Mouse (Mus musculus): ENCODE measurements around the gene Ttc27. TPM values are rescaled to one million over a fixed set of nuclear protein-coding genes. Genes with fewer than 3 reads are reported as not detected.
A peak's percentile ranks its signal among the peaks of the same experiment; 100 is the strongest.

Ttc27 gene
- polyA plus RNA-seq, 1 experiment, result 7.5 TPM

- H3K4me1 ChIP-seq (ENCODE audit: control insufficient read depth, insufficient read depth, insufficient read length, low read length), result peaks cover 5% of the 10 kb centered on the region
- H3K27ac ChIP-seq (replicated peaks; ENCODE audit: low read depth, low read length), result no peak overlapping the region
- no peak overlapping the region for H3K4me3 ChIP-seq (ENCODE audit: insufficient read depth, low read depth, low read length)
Observed at GRCm38 (mm10) chr17:74842603-74843002, 125.1 kb downstream of the Ttc27 start.

GRCm38 (mm10) chr17:74843486-74843885 lies 126.0 kb downstream of the Ttc27 start:
- peaks cover 5% of the 10 kb centered on the region for H3K4me1 ChIP-seq (ENCODE audit: control insufficient read depth, insufficient read depth, insufficient read length, low read length)
- no peak overlapping the region for H3K4me3 ChIP-seq (ENCODE audit: insufficient read depth, low read depth, low read length)
- no peak overlapping the region for H3K27ac ChIP-seq (replicated peaks; ENCODE audit: low read depth, low read length)

GRCm38 (mm10) chr17:74846031-74846891 lies 128.7 kb downstream of the Ttc27 start:
- Histone ChIP-seq H3K4me1 (ENCODE audit: control insufficient read depth, insufficient read depth, insufficient read length, low read length) (peaks cover 5% of the 10 kb centered on the region), H3K27ac (replicated peaks; ENCODE audit: low read depth, low read length) (peak overlapping the region; percentile 33), H3K4me3 (ENCODE audit: insufficient read depth, low read depth, low read length) (no peak overlapping the region)

GRCm38 (mm10) chr17:74850216-74850615 lies 132.7 kb downstream of the Ttc27 start:
- Histone ChIP-seq H3K27ac (replicated peaks; ENCODE audit: low read depth, low read length) (no peak overlapping the region), H3K4me3 (ENCODE audit: insufficient read depth, low read depth, low read length) (no peak overlapping the region), H3K4me1 (ENCODE audit: control insufficient read depth, insufficient read depth, insufficient read length, low read length) (peaks cover 14% of the 10 kb centered on the region)

- no peak overlapping the region for H3K27ac ChIP-seq (replicated peaks; ENCODE audit: low read depth, low read length)
- H3K4me3 ChIP-seq (ENCODE audit: insufficient read depth, low read depth, low read length), result no peak overlapping the region
- peaks cover 1% of the 10 kb centered on the region; the same call in 1 of the 2 replicates for H3K4me1 ChIP-seq (ENCODE audit: control insufficient read depth, insufficient read depth, insufficient read length, low read length)
Observed at GRCm38 (mm10) chr17:74859298-74859697, 141.8 kb downstream of the Ttc27 start.

- H3K27ac ChIP-seq (replicated peaks; ENCODE audit: low read depth, low read length), result no peak overlapping the region
- H3K4me3 ChIP-seq (ENCODE audit: insufficient read depth, low read depth, low read length), result no peak overlapping the region
- no peaks in the 10 kb centered on the region for H3K4me1 ChIP-seq (ENCODE audit: control insufficient read depth, insufficient read depth, insufficient read length, low read length)
Observed at GRCm38 (mm10) chr17:74860180-74860993, 142.9 kb downstream of the Ttc27 start.

- peaks cover 12% of the 10 kb centered on the region; the same call in 1 of the 2 replicates for H3K4me1 ChIP-seq (ENCODE audit: control insufficient read depth, insufficient read depth, insufficient read length, low read length)
- H3K4me3 ChIP-seq (ENCODE audit: insufficient read depth, low read depth, low read length), result no peak overlapping the region
- H3K27ac ChIP-seq (replicated peaks; ENCODE audit: low read depth, low read length), result no peak overlapping the region
Observed at GRCm38 (mm10) chr17:74863845-74864244, 146.3 kb downstream of the Ttc27 start.

GRCm38 (mm10) chr17:74864790-74865548 lies 147.4 kb downstream of the Ttc27 start:
- no peak overlapping the region for H3K4me3 ChIP-seq (ENCODE audit: insufficient read depth, low read depth, low read length)
- peaks cover 12% of the 10 kb centered on the region; the same call in 1 of the 2 replicates for H3K4me1 ChIP-seq (ENCODE audit: control insufficient read depth, insufficient read depth, insufficient read length, low read length)
- H3K27ac ChIP-seq (replicated peaks; ENCODE audit: low read depth, low read length), result no peak overlapping the region

GRCm38 (mm10) chr17:74865694-74866564 lies 148.4 kb downstream of the Ttc27 start:
- Histone ChIP-seq H3K4me1 (ENCODE audit: control insufficient read depth, insufficient read depth, insufficient read length, low read length) (peaks cover 12% of the 10 kb centered on the region; the same call in 1 of the 2 replicates), H3K27ac (replicated peaks; ENCODE audit: low read depth, low read length) (0 out of 2 replicates have a peak overlapping the region, but pooled peaks have one; percentile 8), H3K4me3 (ENCODE audit: insufficient read depth, low read depth, low read length) (no peak overlapping the region)

- peak overlapping the region; percentile 8; the same call in 1 of the 2 replicates for H3K27ac ChIP-seq (replicated peaks; ENCODE audit: low read depth, low read length)
- peaks cover 12% of the 10 kb centered on the region; the same call in 1 of the 2 replicates for H3K4me1 ChIP-seq (ENCODE audit: control insufficient read depth, insufficient read depth, insufficient read length, low read length)
- no peak overlapping the region for H3K4me3 ChIP-seq (ENCODE audit: insufficient read depth, low read depth, low read length)
Observed at GRCm38 (mm10) chr17:74866565-74867507, 149.3 kb downstream of the Ttc27 start.

GRCm38 (mm10) chr17:74868185-74868907 lies 150.8 kb downstream of the Ttc27 start:
- Histone ChIP-seq H3K4me1 (ENCODE audit: control insufficient read depth, insufficient read depth, insufficient read length, low read length) (peaks cover 12% of the 10 kb centered on the region; the same call in 1 of the 2 replicates), H3K27ac (replicated peaks; ENCODE audit: low read depth, low read length) (no peak overlapping the region), H3K4me3 (ENCODE audit: insufficient read depth, low read depth, low read length) (no peak overlapping the region)

- Histone ChIP-seq H3K4me1 (ENCODE audit: control insufficient read depth, insufficient read depth, insufficient read length, low read length) (peaks cover 15% of the 10 kb centered on the region; the same call in 1 of the 2 replicates), H3K4me3 (ENCODE audit: insufficient read depth, low read depth, low read length) (no peak overlapping the region), H3K27ac (replicated peaks; ENCODE audit: low read depth, low read length) (no peak overlapping the region)
Observed at GRCm38 (mm10) chr17:74869556-74869955, 152.0 kb downstream of the Ttc27 start.

Measured in brown adipose tissue, adult 24 weeks (tissue).